Mouse (Mus musculus): ENCODE results near the gene Rad51b. TPM values are rescaled to one million over a fixed set of nuclear protein-coding genes. Genes with fewer than 3 reads are reported as not detected.

Rad51b gene
- polyA plus RNA-seq, 1 experiment = 1.7 TPM

- DNase-seq (ENCODE audit: low spot score) = no peak
These were observed 33.5 kb downstream of the Rad51b start for GRCm38 (mm10) chr12:79330571-79330970.

GRCm38 (mm10) chr12:79331722-79332121 is 34.6 kb downstream of the Rad51b start:
- no peak for DNase-seq (ENCODE audit: low spot score)

GRCm38 (mm10) chr12:79338791-79339190 is 41.7 kb downstream of the Rad51b start:
- no peak for DNase-seq (ENCODE audit: low spot score)

- DNase-seq (ENCODE audit: low spot score) = no peak
These were observed 43.4 kb downstream of the Rad51b start for GRCm38 (mm10) chr12:79340513-79340912.

- no peak for DNase-seq (ENCODE audit: low spot score)
These were observed 44.3 kb downstream of the Rad51b start for GRCm38 (mm10) chr12:79341291-79341845.

GRCm38 (mm10) chr12:79346198-79346733 is 49.2 kb downstream of the Rad51b start:
- no peak for DNase-seq (ENCODE audit: low spot score)

GRCm38 (mm10) chr12:79347643-79348042 is 50.6 kb downstream of the Rad51b start:
- no peak for DNase-seq (ENCODE audit: low spot score)

GRCm38 (mm10) chr12:79351461-79351860 is 54.4 kb downstream of the Rad51b start:
- no peak for DNase-seq (ENCODE audit: low spot score)

GRCm38 (mm10) chr12:79352086-79352741 is 55.1 kb downstream of the Rad51b start:
- no peak for DNase-seq (ENCODE audit: low spot score)

- DNase-seq (ENCODE audit: low spot score) = no peak
These were observed 55.6 kb downstream of the Rad51b start for GRCm38 (mm10) chr12:79352742-79353114.

- DNase-seq (ENCODE audit: low spot score) = no peak
These were observed 56.3 kb downstream of the Rad51b start for GRCm38 (mm10) chr12:79353356-79353755.

- no peak for DNase-seq (ENCODE audit: low spot score)
These were observed 57.5 kb downstream of the Rad51b start for GRCm38 (mm10) chr12:79354621-79355020.

- no peak for DNase-seq (ENCODE audit: low spot score)
These were observed 59.1 kb downstream of the Rad51b start for GRCm38 (mm10) chr12:79356138-79356537.

GRCm38 (mm10) chr12:79357631-79358030 is 60.5 kb downstream of the Rad51b start:
- no peak for DNase-seq (ENCODE audit: low spot score)

- no peak for DNase-seq (ENCODE audit: low spot score)
These were observed 61.6 kb downstream of the Rad51b start for GRCm38 (mm10) chr12:79358613-79359218.

- no peak for DNase-seq (ENCODE audit: low spot score)
These were observed 62.3 kb downstream of the Rad51b start for GRCm38 (mm10) chr12:79359404-79359803.

- no peak for DNase-seq (ENCODE audit: low spot score)
These were observed 65.1 kb downstream of the Rad51b start for GRCm38 (mm10) chr12:79362219-79362618.

GRCm38 (mm10) chr12:79364284-79364683 is 67.2 kb downstream of the Rad51b start:
- DNase-seq (ENCODE audit: low spot score) = no peak

- no peak for DNase-seq (ENCODE audit: low spot score)
These were observed 71.7 kb downstream of the Rad51b start for GRCm38 (mm10) chr12:79368818-79369217.

GRCm38 (mm10) chr12:79369512-79370165 is 72.6 kb downstream of the Rad51b start:
- DNase-seq (ENCODE audit: low spot score) = no peak

GRCm38 (mm10) chr12:79372697-79373096 is 75.6 kb downstream of the Rad51b start:
- no peak for DNase-seq (ENCODE audit: low spot score)

GRCm38 (mm10) chr12:79377378-79377777 is 80.3 kb downstream of the Rad51b start:
- DNase-seq (ENCODE audit: low spot score) = no peak

- no peak for DNase-seq (ENCODE audit: low spot score)
These were observed 80.8 kb downstream of the Rad51b start for GRCm38 (mm10) chr12:79377861-79378260.
